Mouse (Mus musculus): ENCODE data around the gene Sema4d. TPM values are rescaled to one million over a fixed set of nuclear protein-coding genes. Genes with fewer than 3 reads are reported as not detected.

Sema4d gene
- polyA plus RNA-seq, 1 experiment from 2014 or later, result 14.7 TPM

GRCm38 (mm10) chr13:51645872-51646271 is 147.7 kb downstream of the Sema4d start:
- peak overlapping the region; percentile 68 for H3K4me2 ChIP-seq

GRCm38 (mm10) chr13:51644829-51645789 is 148.4 kb downstream of the Sema4d start, which contains the start of gene Cks2:
TSS of gene Cks2 (plus strand) at chr13:51645232.
- Histone ChIP-seq H3K27me3 (no peaks in the 10 kb centered on the region), H3K9ac (peak within 1 kb of the TSS; percentile 81), H3K9me3 (replicated peaks) (no peaks in the 10 kb centered on the region), H3K27ac (peak within 1 kb of the TSS; percentile 87), H3K4me1 (replicated peaks) (peaks cover 32% of the 10 kb centered on the region), H3K36me3 (no peaks in the 10 kb centered on the region), H3K4me2 (peak within 1 kb of the TSS; percentile 68), H3K4me3 (peak within 1 kb of the TSS; percentile 87)
- ATAC-seq (replicated peaks; ENCODE audit: insufficient number of reproducible peaks, insufficient read depth, low FRiP score, low read depth), result peak; percentile 98
- under 1% methylated on average over 83 of the region's 83 CpGs for WGBS

More at GRCm38 (mm10) chr13:51645872-51646271, 147.7 kb downstream of the Sema4d start:
- Histone ChIP-seq H3K27ac (peak overlapping the region; percentile 82), H3K9me3 (replicated peaks) (no peaks in the 10 kb centered on the region), H3K4me1 (replicated peaks) (peaks cover 34% of the 10 kb centered on the region), H3K4me3 (peak overlapping the region; percentile 87), H3K9ac (peak overlapping the region; percentile 81), H3K36me3 (no peaks in the 10 kb centered on the region), H3K27me3 (no peaks in the 10 kb centered on the region)
- WGBS, result under 1% methylated on average over 7 of the region's 7 CpGs
- ATAC-seq (replicated peaks; ENCODE audit: insufficient number of reproducible peaks, insufficient read depth, low FRiP score, low read depth), result no peak

- Histone ChIP-seq H3K4me1 (replicated peaks) (peaks cover 32% of the 10 kb centered on the region), H3K4me2 (peak overlapping the region; percentile 63), H3K36me3 (no peaks in the 10 kb centered on the region), H3K4me3 (peak overlapping the region; percentile 87), H3K27me3 (no peaks in the 10 kb centered on the region), H3K27ac (peak overlapping the region; percentile 87), H3K9me3 (replicated peaks) (no peaks in the 10 kb centered on the region), H3K9ac (peak overlapping the region; percentile 65)
- 41% methylated on average over 20 of the region's 20 CpGs for WGBS
- ATAC-seq (replicated peaks; ENCODE audit: insufficient number of reproducible peaks, insufficient read depth, low FRiP score, low read depth), result no peak
Measured at GRCm38 (mm10) chr13:51643924-51644828, 149.4 kb downstream of the Sema4d start.

GRCm38 (mm10) chr13:51642171-51642778 is 151.3 kb downstream of the Sema4d start:
- no peak overlapping the region for H3K4me2 ChIP-seq
- no peak overlapping the region for H3K9ac ChIP-seq
- H3K36me3 ChIP-seq, result no peaks in the 10 kb centered on the region
- ATAC-seq (replicated peaks; ENCODE audit: insufficient number of reproducible peaks, insufficient read depth, low FRiP score, low read depth), result no peak
- no peak overlapping the region for H3K4me3 ChIP-seq
- H3K27ac ChIP-seq, result no peak overlapping the region
- H3K9me3 ChIP-seq (replicated peaks), result no peaks in the 10 kb centered on the region
- no peaks in the 10 kb centered on the region for H3K27me3 ChIP-seq
- H3K4me1 ChIP-seq (replicated peaks), result peaks cover 16% of the 10 kb centered on the region
- WGBS, result 35% methylated on average over 11 of the region's 11 CpGs

GRCm38 (mm10) chr13:51641424-51641823 is 152.1 kb downstream of the Sema4d start:
- H3K36me3 ChIP-seq, result no peaks in the 10 kb centered on the region
- H3K9me3 ChIP-seq (replicated peaks), result no peaks in the 10 kb centered on the region
- H3K9ac ChIP-seq, result no peak overlapping the region
- H3K27ac ChIP-seq, result no peak overlapping the region
- no peak overlapping the region for H3K4me2 ChIP-seq
- H3K4me3 ChIP-seq, result no peak overlapping the region
- no peaks in the 10 kb centered on the region for H3K27me3 ChIP-seq
- WGBS, result 83% methylated on average over 3 of the region's 3 CpGs
- H3K4me1 ChIP-seq (replicated peaks), result 0 out of 2 replicates have a peak, but pooled peaks cover 8% of the 10 kb centered on the region
- no peak for ATAC-seq (replicated peaks; ENCODE audit: insufficient number of reproducible peaks, insufficient read depth, low FRiP score, low read depth)

GRCm38 (mm10) chr13:51638958-51639357 is 154.6 kb downstream of the Sema4d start:
- Histone ChIP-seq H3K9me3 (replicated peaks) (no peaks in the 10 kb centered on the region), H3K36me3 (no peaks in the 10 kb centered on the region), H3K4me1 (replicated peaks) (no peaks in the 10 kb centered on the region), H3K4me2 (no peak overlapping the region), H3K4me3 (no peak overlapping the region), H3K9ac (no peak overlapping the region), H3K27me3 (no peaks in the 10 kb centered on the region), H3K27ac (no peak overlapping the region)
- WGBS, result 83% methylated on average over 4 of the region's 4 CpGs
- ATAC-seq (replicated peaks; ENCODE audit: insufficient number of reproducible peaks, insufficient read depth, low FRiP score, low read depth), result no peak

Small RNAs within 50 kb of the gene (microRNA-seq; reads per million reads assigned to microRNA genes)
- not detected for gene Gm23566

Other genes starting within 250 kb of the Sema4d start
- gene Shc3, start 224.3 kb downstream of the Sema4d start, polyA plus RNA-seq (2015; fragmentation: Nextera tagmentation; extraction: Ambion mirVana), result 0.19 and 0.37 TPM in 2 replicates
- gene Cks2, start 148.5 kb downstream of the Sema4d start, polyA plus RNA-seq (2015; fragmentation: Nextera tagmentation; extraction: Ambion mirVana), result 221 and 236 TPM in 2 replicates
- gene Secisbp2, start 142.1 kb downstream of the Sema4d start, polyA plus RNA-seq (2015; fragmentation: Nextera tagmentation; extraction: Ambion mirVana), result 25.9 and 26.5 TPM in 2 replicates
- gene Gadd45g, start 52.9 kb upstream of the Sema4d start, polyA plus RNA-seq (2015; fragmentation: Nextera tagmentation; extraction: Ambion mirVana), result 47.3 and 49.1 TPM in 2 replicates